Mouse (Mus musculus) intestine, postnatal 0 days (tissue): ENCODE measurements around the gene Ttc30a1. TPM values are rescaled to one million over a fixed set of nuclear protein-coding genes. Genes with fewer than 3 reads are reported as not detected.

Experiments used
- ATAC-seq: fragments of 200-750 bp; cut with Nextera tagmentation; 2 replicates; pipeline ENCODE4 v1.8.0; 2017; ENCODE audit warnings: mild to moderate bottlenecking, moderate TSS enrichment, moderate library complexity
- H3K27ac ChIP-seq: fragments of 300-500 bp; sonication (generic); 2 replicates; pipeline ENCODE4 v1.5.1; 2014; ENCODE audit warnings: mild to moderate bottlenecking, low read depth, low read length, moderate library complexity
- H3K27me3 ChIP-seq: fragments of 300-500 bp; sonication (generic); replicated peaks from 2 replicates; pipeline ENCODE4 v1.6.1; 2014; ENCODE audit warnings: low read length, mixed read lengths; ENCODE audit not compliant: control insufficient read depth, insufficient read depth
- H3K36me3 ChIP-seq: fragments of 300-500 bp; sonication (generic); 2 replicates; pipeline ENCODE4 v1.6.1; 2014; ENCODE audit warnings: mild to moderate bottlenecking, moderate library complexity; ENCODE audit not compliant: control insufficient read depth, insufficient read depth
- H3K4me1 ChIP-seq: fragments of 300-500 bp; sonication (generic); replicated peaks from 2 replicates; pipeline ENCODE4 v1.6.1; 2014; ENCODE audit warnings: antibody characterized with exemption, low read length, mixed read lengths; ENCODE audit not compliant: control insufficient read depth, insufficient read depth
- H3K4me2 ChIP-seq: fragments of 300-500 bp; sonication (generic); replicated peaks from 2 replicates; pipeline ENCODE4 v1.6.1; 2014; ENCODE audit warnings: low read depth, mild to moderate bottlenecking, moderate library complexity
- H3K4me3 ChIP-seq: fragments of 300-500 bp; sonication (generic); 2 replicates; pipeline ENCODE4 v1.5.1; 2014; ENCODE audit warnings: low read depth, low read length
- H3K9ac ChIP-seq: fragments of 300-500 bp; sonication (generic); 2 replicates; pipeline ENCODE4 v1.6.1; 2014; ENCODE audit warnings: mild to moderate bottlenecking, low read depth, low read length
- H3K9me3 ChIP-seq: fragments of 300-500 bp; sonication (generic); 2 replicates; pipeline ENCODE4 v1.6.1; 2016; ENCODE audit warnings: mixed run types; ENCODE audit not compliant: control insufficient read depth
- CTCF ChIP-seq: sonication (generic); IDR thresholded peaks from 2 replicates; pipeline ENCODE4 v1.5.1; 2016; ENCODE audit warnings: low read depth, mild to moderate bottlenecking, control low read depth, antibody characterized with exemption, moderate library complexity
- WGBS: fragments of 180-500 bp; shearing (Covaris S2); extraction: QIAGEN DNeasy Blood & Tissue Kit; methylation state at CpG from one replicate; pipeline ENCODE4 v1.1.7; 2014; 5-methylcytosine and 5-hydroxymethylcytosine counted together
- polyA plus RNA-seq: library from polyadenylated mRNA; unstranded; fragments of >200 nt; fragmentation: Nextera tagmentation; extraction: Ambion mirVana; gene quantifications from 2 replicates; pipeline ENCODE4 v1.2.1, GENCODE M21; 2015

The Ttc30a1 gene
- polyA plus RNA-seq, 1 experiment from 2014 or later: 2.4 TPM

DNA sequence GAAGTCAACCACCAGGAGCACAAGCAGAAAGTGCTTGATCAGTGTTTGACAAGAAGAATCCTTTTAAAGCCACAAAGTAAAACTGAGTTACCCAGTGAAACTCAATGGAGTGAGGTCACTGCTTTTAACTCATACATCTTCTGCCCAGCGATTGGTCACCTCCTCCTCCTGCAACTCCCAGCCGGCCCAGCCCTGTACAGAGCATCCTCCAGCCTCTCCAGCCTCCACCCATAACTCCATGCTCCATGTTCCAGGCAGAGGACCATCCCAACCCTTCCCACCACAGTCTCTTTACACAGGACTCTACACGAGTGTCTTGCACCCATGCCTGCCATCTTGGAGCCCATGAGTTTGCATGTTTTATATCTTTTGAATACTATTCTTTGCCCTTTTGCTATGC, 32.9 kb upstream of the Ttc30a1 start:
- ATAC-seq: no peak
- WGBS: 75% methylated on average over 3 of the region's 3 CpGs
- H3K4me2 ChIP-seq: no peak overlapping the region

GRCm38 (mm10) chr2:76006194-76006593, 24.4 kb upstream of the Ttc30a1 start:
- Histone ChIP-seq H3K27me3 (0 out of 2 replicates have a peak, but pooled peaks cover 8% of the 10 kb centered on the region), H3K9me3 (no peaks in the 10 kb centered on the region), H3K4me3 (no peak overlapping the region), H3K27ac (no peak overlapping the region), H3K9ac (no peak overlapping the region), H3K36me3 (no peaks in the 10 kb centered on the region), H3K4me1 (no peaks in the 10 kb centered on the region), H3K4me2 (no peak overlapping the region)
- TF ChIP-seq CTCF: no peak
- WGBS: 25% methylated on average over 4 of the region's 4 CpGs
- no peak for ATAC-seq

More for the DNA sequence above, 32.9 kb upstream of the Ttc30a1 start:
- Histone ChIP-seq H3K27me3 (no peaks in the 10 kb centered on the region), H3K9me3 (no peaks in the 10 kb centered on the region), H3K9ac (no peak overlapping the region), H3K4me3 (no peak overlapping the region), H3K36me3 (no peaks in the 10 kb centered on the region), H3K27ac (no peak overlapping the region), H3K4me1 (no peaks in the 10 kb centered on the region)
- TF ChIP-seq CTCF: no peak

DNA sequence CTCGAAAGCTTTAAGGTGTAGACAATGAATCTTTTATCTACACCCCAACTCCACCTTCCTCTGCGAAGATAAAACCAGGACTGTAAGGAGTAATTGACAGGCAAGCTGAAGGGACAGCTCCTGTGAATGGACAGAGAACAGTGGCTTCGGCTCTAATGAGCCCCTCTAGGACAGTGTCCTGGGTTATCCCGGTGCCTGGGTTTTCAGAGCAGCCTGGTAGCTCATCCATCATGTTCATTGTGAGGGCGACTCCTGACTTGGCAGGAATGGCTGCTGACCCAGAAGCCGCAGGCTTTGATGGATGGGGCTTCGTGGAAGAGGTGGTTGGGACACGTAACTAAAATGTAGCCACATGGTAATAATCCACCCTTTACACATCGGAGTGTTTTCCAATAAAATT, 21.1 kb upstream of the Ttc30a1 start:
- 0 out of 2 replicates have a peak, but pooled peaks cover 8% of the 10 kb centered on the region for H3K27me3 ChIP-seq
- no peaks in the 10 kb centered on the region for H3K9me3 ChIP-seq
- H3K4me3 ChIP-seq: no peak overlapping the region
- H3K27ac ChIP-seq: no peak overlapping the region
- no peak overlapping the region for H3K4me2 ChIP-seq
- H3K4me1 ChIP-seq: no peaks in the 10 kb centered on the region
- no peak for ATAC-seq
- no peak for TF ChIP-seq CTCF
- H3K9ac ChIP-seq: no peak overlapping the region
- H3K36me3 ChIP-seq: no peaks in the 10 kb centered on the region
- 63% methylated on average over 9 of the region's 9 CpGs for WGBS

- peak; percentile 88 for TF ChIP-seq CTCF
- Histone ChIP-seq H3K36me3 (no peaks in the 10 kb centered on the region), H3K27ac (no peak overlapping the region), H3K9me3 (no peaks in the 10 kb centered on the region), H3K4me2 (no peak overlapping the region), H3K27me3 (0 out of 2 replicates have a peak, but pooled peaks cover 8% of the 10 kb centered on the region), H3K9ac (no peak overlapping the region), H3K4me3 (no peak overlapping the region), H3K4me1 (no peaks in the 10 kb centered on the region)
- 42% methylated on average over 8 of the region's 8 CpGs for WGBS
- no peak for ATAC-seq
Observed at GRCm38 (mm10) chr2:76001392-76001791, 19.6 kb upstream of the Ttc30a1 start.

DNA sequence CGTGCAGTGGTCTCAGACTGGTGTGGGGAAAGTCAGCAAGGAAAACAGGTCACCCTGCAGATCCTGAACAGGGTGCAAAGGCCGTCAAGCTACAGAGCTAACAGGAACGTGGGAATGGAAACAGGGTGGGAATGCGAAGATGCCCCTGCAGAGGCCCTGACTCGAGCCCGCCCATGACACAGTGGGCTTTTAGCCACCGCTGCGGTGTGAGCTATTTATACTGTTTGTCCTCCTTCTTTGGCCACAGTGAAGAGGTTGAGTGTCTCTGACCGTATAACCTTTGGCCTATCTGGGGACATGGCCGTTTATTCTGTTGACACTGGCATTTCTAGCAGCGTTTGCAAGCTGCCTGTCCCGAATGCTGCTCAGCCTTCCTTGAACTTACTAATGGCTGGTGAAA, 17.9 kb upstream of the Ttc30a1 start:
- H3K9me3 ChIP-seq: no peaks in the 10 kb centered on the region
- H3K9ac ChIP-seq: no peak overlapping the region
- H3K4me1 ChIP-seq: no peaks in the 10 kb centered on the region
- TF ChIP-seq CTCF: no peak
- H3K27me3 ChIP-seq: 0 out of 2 replicates have a peak, but pooled peaks cover 8% of the 10 kb centered on the region
- peak overlapping the region; percentile 5; the same call in 1 of the 2 replicates for H3K27ac ChIP-seq
- ATAC-seq: no peak
- H3K36me3 ChIP-seq: no peaks in the 10 kb centered on the region
- no peak overlapping the region for H3K4me2 ChIP-seq
- H3K4me3 ChIP-seq: no peak overlapping the region
- 30% methylated on average over 12 of the region's 12 CpGs for WGBS

DNA sequence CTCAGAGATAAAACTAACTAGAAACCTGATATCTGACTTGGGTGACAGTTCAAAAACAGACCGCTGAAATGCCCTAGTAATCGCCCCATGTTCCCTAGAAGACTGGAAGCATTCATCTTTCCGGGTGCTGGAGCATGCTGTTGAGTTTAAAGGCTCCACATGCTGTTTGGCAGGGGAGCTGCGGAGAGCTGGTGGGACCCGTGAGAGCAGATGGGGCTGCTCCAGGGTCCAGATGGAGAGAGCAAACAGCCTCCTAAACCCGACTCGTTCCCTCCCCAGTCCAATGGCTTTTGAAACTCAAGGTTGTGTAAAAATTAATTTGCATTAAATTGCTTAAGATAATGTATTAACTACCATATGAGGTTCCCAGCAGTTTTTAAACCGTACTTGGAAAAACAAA, 16.9 kb upstream of the Ttc30a1 start:
- no peaks in the 10 kb centered on the region for H3K36me3 ChIP-seq
- H3K4me1 ChIP-seq: no peaks in the 10 kb centered on the region
- peak overlapping the region; percentile 50; the same call in 1 of the 2 replicates for H3K27ac ChIP-seq
- 43% methylated on average over 8 of the region's 8 CpGs for WGBS
- no peaks in the 10 kb centered on the region for H3K9me3 ChIP-seq
- H3K27me3 ChIP-seq: 0 out of 2 replicates have a peak, but pooled peaks cover 8% of the 10 kb centered on the region
- H3K9ac ChIP-seq: no peak overlapping the region
- no peak for ATAC-seq
- H3K4me2 ChIP-seq: no peak overlapping the region
- no peak for TF ChIP-seq CTCF
- no peak overlapping the region for H3K4me3 ChIP-seq

GRCm38 (mm10) chr2:75997726-75998125, 16.0 kb upstream of the Ttc30a1 start:
- no peak for TF ChIP-seq CTCF
- Histone ChIP-seq H3K9me3 (no peaks in the 10 kb centered on the region), H3K4me2 (no peak overlapping the region), H3K27ac (peak overlapping the region; percentile 41), H3K4me1 (no peaks in the 10 kb centered on the region), H3K4me3 (no peak overlapping the region), H3K9ac (no peak overlapping the region), H3K27me3 (0 out of 2 replicates have a peak, but pooled peaks cover 6% of the 10 kb centered on the region), H3K36me3 (no peaks in the 10 kb centered on the region)
- 43% methylated on average over 12 of the region's 12 CpGs for WGBS
- ATAC-seq: peak; percentile 84
